Mouse (Mus musculus) adrenal gland, adult 18-20 months (tissue): ENCODE results near the gene Adap2. TPM values are rescaled to one million over a fixed set of nuclear protein-coding genes. Genes with fewer than 3 reads are reported as not detected.
"Not testable (repeated sequence)": the region's sequence is repeated elsewhere in the genome, so short reads cannot be mapped to it uniquely, and the experiment has no call there.

Source experiments
- DNase-seq, 2 experiments: peaks; one replicate each; pipeline ENCODE4 v3.0.0; 2021 to 2022; ENCODE audit warnings: low spot score in 2 of 2
- long read RNA-seq, 2 experiments: library from polyadenylated mRNA; stranded (forward); transcript quantifications; one replicate each; pipeline ENCODE4 v2.0.0; 2021
- total RNA-seq, 2 experiments: library from RNA; stranded (reverse); gene quantifications; 1 replicate in 1 of 2; 2 replicates in 1 of 2; pipeline ENCODE4 v1.2.3; 2021

Gene Adap2
- 10 to 100 TPM in 1 of 2 experiments, 1 to 10 TPM in 1; 9.6 to 11.1 TPM for total RNA-seq
- long read RNA-seq, experiment 1, partial matches to known transcripts = 1 of 3 reads
- long read RNA-seq, experiment 1, other reads (novel, unspliced or antisense) = 0 of 3 reads
- long read RNA-seq, experiment 2, partial matches to known transcripts = 3 of 7 reads
- long read RNA-seq, experiment 2, other reads (novel, unspliced or antisense) = 1 of 7 reads

DNA sequence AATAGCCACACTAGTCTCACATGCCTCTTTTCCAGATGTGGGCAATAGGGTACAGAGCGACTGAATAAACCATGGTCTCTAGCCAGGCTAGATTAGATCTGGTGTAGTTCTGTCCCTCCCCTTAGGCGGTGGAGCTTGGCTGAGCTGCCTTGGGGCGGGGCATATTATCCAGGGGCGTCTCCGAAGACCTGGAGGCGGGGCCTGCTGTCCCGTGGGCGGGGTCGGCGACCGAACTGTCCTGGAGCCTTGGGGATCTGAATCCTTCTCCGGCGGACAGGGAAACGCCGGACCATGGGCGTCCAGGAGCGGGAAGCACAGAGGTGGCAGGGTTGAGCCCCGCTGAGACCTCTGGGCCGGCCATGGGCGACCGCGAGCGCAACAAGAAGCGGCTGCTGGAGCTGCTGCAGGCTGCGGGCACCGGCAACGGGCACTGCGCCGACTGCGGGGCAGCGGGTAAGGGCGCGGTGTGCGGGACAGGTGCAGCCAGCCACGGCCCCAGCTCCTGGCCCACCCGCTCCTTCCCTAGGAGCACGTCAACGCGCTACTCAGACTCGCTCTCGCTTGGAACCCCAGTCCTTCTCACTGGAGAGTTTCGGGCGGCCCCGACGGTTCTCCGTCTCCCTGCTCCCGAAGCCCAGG is at the start of gene Adap2:
Gene Adap2, plus strand, starts transcription at position 249 of the 639 bp plus-strand sequence.
- peak; percentile 91 to 93 for DNase-seq

DNA sequence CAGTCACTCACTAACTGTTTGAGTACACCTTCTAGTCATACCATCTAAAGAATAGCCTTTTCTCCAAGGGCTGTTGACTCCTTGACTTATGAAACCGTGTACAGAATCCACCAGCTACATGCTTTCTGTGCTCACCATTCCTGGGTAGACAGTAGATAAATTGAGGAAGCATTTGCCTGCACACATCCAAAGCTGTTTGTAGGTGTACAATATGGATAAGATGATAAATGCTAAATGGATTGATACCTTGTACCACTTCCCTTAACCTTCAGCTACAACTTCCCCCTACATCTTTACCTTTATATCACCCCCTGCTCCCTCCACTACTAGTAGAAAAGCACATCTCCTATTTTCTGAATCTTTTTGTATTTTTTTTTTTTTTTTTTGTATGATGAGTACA is 49.5 kb upstream of the Adap2 start:
- no peak for DNase-seq

DNA sequence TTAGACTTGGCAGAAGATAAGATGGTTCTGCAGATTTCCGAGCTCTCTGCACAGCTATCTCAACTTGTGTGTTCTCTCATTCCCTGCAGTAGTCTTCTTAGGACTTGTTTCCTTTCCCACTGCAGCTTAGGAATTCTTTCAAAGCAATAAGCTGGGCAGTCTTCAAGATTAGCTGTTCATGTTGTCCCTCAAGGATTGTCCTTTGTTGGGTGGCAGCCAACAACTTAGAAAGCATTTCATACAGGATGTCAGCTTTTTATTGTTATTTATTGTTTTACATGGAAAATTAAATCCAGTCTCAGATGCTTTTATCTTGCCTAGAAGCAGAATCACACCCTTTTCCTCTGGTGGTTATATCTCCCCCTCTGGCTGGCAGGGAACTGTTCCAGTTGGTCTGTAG is 37.5 kb upstream of the Adap2 start:
- DNase-seq = no peak

DNA sequence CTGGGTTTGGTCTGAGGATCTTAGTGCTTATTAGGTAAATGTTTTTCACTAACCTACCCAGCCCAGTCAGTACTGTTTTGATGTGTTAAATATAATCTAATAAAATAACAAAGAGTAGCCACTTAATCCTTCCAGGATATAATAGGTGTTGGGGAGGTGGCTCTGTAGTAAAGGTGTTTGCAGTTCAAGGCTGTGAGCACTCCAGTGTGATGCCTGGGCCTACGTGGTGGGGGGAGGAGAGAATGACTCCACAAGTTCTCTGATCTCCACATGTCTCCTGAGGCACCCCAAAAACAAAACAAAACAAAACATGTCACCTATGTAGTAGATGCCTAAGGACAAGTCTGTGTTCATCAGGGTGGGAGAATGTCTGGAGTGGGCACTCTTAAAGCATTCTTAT is 21.9 kb upstream of the Adap2 start:
- no peak for DNase-seq

DNA sequence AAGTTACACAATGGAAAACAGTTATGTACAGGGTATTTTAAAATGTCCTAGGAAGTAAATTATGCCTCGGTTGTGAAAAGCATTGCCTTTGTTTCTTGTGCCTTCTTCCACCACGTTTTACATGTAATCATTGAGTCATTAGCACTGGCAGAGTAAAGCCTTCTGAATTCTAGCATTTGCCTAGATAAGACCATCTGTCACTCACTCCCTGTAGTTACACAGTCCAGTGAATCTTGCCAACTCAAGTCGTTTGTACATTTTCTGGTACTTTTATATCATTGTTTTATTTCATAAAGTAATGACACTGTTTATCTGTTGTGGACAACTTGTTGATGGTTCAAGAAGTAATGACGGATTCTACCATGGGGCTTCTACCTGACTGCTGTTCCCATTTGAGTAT is 19.2 kb upstream of the Adap2 start:
- no peak for DNase-seq

DNA sequence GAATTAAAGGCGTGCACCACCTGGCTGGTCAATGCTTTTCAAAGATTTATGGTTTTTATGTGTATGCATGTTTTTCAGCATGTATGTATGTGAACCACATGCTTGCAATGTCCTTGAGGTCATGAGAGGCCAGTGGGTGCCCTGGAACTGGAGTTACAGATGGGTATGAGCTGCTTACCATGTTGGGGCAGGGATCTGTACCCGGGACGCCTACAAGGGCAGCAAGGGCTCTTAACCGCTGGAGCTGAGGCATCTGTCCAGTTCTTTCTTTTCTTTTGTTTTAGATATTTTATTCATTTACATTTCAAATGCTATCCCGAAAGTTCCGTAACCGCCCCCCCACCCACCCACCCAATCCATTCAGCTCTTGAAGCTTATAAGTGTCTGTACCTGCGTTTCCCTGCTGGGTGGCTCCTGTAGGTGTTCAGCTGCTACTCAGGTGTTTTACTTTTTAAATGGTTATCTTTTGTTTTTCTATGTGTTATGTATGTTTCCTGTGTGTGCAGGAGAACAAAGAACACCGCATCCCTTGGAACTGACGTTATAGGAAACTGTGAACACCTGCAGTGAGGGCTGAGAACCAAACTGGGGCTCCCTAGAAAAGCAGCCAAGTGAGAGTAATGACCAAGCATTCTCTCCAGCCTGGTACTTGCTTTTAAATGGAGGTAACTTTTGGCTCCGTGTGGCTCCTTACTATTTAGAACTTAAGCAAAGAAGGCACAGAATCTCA is 17.8 kb upstream of the Adap2 start:
- DNase-seq = no peak

DNA sequence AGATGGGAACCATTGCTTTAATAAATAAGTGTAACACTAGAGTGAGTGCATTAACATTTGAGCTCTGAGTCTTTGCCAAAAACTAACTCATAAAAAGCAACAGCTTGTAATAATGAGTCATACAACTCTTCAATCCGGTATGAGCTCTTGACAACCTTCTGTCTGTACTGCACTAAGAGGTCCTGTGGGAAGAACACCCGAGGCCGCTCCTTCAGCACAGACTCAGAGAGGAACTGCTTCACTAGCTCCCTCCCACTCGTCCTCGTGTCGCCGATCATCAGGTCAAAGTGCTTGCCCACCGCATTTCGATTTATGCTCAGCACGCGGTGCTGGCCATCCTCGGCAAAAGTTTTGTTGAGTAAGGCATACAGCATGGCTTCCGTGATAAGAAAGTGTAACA is 17.1 kb upstream of the Adap2 start:
- DNase-seq = no peak

DNA sequence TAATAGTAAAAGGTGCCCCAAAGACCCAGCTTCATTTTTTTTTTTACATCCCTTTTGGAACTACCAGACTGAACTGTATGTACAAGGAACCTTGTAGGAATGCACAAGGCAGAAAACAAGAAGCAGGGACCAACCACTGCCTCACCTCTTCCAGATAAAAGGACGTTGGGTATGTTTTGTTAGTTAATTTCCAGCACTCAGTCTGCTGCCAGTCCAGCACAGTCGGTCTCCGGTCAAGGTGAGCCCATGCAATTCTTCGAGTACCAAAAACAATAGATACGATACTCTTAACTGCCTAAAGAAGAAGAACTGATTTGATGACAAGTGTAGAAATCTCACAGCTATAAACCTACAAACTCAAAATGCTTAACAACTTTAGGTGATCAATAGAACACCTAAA is 16.1 kb upstream of the Adap2 start:
- DNase-seq = no peak

DNA sequence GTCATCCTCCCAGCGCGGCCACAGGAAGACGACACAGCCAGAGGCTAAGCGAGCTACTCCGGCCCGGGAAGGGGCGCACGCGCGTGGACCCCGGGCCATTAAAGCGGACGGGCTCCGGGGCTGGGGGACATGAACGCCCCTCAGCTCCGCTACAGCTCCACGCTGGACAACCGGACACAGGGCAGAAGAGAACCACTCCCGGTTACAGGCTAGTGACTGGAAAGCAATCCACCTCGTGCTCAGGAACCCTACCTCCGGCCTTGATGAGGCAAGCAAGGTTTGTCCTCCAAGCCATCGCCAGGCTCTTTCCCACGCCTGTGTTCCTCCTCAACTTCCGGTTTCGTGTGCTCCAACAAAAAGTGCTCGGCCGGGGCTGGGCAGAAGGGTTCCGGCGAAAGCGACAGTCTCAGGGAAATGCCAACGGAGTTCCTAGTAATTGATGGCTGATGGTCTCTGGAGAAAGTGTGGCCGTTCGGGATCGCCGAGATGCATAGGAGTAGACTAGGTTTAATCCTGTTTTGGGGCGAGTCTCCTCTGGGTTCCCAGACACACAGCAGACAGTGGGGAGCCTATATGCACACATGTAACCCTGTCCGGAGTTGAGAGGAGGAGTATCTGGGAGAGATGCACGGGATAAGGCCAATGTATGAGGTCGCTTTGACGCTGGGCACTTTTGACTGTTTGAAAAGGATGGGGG is 11.9 kb upstream of the Adap2 start, which contains the start of gene Tefm:
Gene Tefm, minus strand, starts transcription at position 351 of the 697 bp plus-strand sequence.
- peak; percentile 79 to 80 for DNase-seq

DNA sequence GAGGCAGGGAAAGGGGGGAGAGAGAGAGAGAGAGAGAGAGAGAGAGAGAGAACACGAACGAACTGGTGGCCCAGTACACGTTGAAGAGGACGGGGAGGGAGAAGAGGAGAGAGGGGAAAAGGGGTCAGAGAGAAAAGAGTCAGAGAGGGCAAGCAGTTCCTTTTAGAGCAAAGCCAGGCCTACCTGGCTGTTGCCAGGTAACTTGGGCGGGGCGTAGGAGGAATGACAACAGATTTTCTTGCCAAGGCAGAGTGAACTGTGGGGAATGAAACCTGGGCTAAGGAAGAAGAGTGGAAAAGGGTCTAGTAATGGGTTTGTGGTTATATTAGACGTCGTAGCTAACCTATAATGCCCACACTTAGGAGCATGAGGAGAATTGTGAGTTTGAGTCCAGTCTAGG is 11.0 kb upstream of the Adap2 start:
- DNase-seq = no peak

DNA sequence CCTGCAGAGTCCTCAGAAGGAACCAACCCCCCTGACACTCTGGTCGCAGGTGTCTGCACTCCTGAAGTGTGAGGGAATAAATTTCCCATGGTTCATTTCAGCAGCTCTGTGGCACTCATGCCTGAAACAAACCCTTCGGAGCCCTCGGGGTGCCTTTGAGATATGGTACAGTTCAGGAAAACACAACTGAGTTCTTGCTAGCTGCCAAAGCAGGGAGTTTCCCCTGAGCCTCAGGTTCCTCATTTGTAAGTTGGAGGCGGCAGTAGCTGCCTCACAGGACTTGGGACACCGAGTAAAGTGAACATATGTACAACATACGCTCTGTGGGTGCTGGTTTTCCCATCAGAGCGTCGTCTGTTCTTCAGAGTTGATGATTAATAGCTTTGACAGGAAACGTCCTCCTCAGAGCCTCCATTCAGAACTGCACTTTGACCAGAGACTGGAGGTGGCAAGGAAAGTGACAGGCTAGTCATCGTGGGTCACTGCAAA is 8.1 kb upstream of the Adap2 start:
- no peak for DNase-seq

DNA sequence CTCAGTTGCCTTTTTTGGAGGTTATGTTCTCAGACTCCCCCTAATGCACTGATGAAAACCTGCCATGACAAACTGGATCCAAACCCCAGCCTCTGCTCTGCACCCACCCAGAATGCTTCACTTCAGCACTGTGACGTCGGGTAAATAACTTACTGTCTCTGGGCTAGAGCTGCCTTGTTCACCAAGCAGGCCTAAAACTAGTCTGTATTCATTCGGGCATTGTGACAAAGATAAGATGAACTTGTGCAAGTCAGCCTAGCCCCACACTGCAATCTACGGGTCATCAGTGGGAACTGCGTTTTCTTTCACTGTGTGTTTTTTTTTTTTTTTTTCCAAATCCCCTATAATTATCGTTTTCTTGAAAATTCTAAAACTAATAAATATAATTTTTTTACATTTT is 6.2 kb upstream of the Adap2 start:
- DNase-seq = no peak

DNA sequence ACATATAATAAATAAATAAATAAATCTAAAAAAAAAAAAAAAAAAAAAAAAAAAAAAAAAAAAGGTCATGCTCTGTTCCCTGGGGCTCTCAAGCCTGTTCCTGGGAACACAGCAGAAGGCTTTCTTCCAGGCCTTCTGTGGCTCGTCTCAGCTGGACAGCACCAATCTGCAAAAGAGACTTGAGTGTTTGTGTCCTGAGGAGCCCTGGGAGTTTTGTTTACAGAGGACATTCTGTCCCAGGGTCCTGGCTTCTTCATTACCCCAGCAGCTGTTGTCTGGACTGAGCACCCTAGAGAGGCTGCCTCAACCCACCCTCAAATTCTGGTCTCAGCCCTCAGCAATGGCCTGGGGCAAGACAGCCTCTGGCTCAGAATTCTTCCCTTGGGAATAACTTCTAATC is 5.6 kb upstream of the Adap2 start:
- DNase-seq = no peak

DNA sequence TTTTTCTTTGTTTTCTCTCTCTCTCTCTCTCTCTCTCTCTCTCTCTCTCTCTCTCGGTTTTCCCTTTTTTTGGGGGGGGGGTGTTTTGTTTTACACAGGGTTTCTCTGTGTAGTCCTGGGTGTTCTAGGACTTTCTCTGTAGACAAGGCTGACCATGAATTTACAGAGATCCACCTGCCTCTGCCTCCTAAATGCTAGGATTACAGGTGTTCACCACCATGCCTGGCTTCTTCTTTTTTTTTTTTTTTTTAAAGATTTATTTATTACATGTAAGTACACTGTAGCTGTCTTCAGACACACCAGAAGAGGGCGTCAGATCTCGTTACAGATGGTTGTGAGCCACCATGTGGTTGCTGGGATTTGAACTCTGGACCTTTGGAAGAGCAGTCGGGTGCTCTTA is 4.9 kb upstream of the Adap2 start:
- DNase-seq = not testable (repeated sequence)

DNA sequence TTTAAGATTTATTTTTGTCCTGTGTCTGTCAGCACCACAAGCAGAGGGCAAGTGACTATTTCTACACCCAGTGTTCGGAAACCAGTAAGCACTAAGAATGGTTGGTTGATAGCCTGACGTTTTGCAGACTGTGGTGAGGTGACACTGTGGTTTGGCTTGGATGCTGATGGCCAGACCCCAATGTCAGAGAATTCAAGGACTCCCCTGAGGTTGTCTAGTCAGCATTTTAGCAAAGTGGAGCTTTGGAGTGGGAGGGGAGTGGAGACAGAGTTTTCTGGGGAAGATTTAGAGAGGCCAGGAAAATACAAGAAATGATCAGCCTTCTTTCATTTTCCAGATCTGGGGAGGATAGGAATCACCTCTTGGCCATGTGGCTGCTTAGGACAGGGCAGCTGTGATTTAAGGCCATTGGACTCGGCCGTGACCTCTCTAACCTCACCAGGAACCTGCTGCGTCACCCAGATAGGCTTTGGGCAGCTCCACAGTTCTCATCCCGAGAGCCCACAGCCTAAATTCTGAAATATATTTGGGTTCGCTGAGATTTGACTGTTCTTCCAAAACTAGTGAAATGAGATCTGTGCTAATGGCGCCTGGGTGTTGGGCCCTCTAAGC is 4.4 kb upstream of the Adap2 start:
- no peak for DNase-seq

DNA sequence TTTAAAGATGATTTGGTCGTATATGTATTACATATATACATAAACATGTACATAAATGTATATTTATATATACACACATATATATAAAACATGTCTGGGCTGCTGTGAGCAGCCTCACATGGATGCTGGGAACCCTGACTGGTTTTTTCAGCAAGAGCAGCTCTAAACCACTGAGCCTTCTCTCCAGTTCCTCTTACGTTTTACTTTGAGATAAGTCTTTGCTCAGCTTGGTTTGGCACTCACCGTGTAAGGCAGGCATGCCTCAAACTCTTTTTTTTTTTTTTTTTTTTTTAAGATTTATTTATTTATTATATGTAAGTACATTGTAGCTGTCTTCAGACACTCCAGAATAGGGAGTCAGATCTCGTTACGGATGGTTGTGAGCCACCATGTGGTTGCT is 3.3 kb upstream of the Adap2 start:
- no peak for DNase-seq

DNA sequence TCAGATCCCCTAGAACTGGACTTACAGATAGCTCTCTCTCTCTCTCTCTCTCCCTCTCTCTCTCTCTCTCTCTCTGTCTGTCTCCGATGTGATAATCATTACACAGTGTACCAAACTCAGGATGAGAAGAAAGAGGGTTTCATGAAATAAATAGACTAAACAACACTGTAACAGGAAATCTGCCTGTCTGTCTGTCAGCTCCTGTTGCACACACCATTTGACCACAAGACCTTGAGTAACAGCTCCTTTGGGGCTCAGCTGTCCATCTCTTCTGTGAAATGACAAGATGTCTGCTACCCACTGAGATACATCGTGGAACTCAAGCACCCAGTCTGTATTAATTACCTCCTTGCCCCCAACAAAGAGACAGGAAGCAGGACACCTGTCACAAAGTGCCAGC is 2.4 kb upstream of the Adap2 start:
- no peak for DNase-seq

DNA sequence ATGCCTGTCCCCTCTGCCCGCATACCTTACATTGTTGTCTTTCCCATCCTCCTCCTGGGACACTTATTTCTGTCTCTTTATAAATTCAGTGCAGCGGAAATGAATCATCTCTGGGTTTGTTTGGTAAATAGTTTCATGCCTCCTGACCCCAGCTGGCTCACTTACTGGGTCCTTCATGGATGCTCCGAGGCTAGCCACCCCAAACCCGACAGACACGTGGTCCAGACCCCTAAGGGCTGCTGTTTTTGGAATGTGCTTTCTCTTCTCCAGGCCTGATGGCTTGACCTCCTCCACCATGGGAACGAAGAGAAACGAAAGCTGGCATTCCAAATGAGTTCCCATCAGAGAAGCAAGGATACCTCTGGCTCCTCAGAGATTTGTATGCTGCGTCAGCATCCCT is 1.5 kb upstream of the Adap2 start:
- DNase-seq = no peak

DNA sequence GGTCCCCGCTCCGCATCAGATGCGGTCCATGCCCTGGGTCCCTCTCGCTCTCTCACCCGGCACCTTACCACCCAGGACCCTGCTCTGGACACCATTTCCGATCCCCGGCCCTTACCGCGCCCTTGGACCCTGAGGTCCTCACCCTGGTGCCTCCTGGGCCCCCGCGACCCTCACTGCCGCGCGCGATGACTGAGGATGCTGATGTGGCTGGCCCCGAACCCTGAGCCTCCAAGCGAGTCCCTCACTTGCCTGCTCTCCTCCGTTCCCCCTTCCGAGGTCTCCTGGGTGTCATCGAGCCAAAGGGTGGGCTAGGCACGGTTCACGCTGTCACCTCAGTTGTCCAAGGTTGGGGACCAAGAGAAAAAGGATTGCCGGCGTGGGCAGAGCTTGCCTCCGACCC is 596 bp downstream of the Adap2 start:
- DNase-seq = no peak

DNA sequence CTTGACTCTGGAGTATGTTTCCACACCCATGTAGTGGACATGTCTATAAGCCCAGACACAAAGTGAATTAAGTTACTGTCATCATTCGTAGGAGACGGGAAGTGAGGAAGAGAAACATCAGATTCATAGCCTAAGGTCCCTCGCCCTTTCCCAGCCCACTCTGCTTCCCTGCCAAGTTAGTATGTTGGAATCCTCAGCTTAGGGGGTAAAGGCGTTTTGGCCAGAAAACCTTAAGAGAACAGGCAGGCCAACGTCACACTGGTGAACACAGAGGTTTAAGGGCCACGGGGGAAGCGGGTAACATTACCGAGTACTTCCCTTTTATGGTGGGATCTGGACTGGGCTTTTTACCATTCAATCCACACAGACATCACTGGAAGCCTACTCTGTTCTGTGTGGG is 1.6 kb downstream of the Adap2 start:
- DNase-seq = no peak

DNA sequence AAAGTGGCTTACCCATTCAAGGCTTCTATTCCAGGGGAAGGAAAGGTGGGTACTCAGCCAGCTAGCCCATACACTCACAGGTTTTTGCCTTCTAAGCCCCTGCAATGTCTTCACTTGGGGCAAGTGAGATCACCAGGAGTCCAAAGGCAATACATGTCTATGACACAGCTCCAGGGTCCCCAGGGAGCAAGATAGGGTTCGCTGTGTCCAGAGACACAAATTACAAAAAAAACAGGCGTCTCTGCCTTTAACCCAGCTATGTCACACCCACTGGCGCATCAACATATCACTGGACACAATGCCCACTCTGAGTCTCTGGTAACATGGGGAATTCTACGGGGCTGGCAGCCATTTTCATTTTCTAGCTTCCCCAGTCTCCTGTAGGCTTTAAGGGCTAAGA is 2.1 kb downstream of the Adap2 start:
- DNase-seq = no peak
